Mouse (Mus musculus): ENCODE results near the gene Pfn2.

Pfn2 gene

DNA sequence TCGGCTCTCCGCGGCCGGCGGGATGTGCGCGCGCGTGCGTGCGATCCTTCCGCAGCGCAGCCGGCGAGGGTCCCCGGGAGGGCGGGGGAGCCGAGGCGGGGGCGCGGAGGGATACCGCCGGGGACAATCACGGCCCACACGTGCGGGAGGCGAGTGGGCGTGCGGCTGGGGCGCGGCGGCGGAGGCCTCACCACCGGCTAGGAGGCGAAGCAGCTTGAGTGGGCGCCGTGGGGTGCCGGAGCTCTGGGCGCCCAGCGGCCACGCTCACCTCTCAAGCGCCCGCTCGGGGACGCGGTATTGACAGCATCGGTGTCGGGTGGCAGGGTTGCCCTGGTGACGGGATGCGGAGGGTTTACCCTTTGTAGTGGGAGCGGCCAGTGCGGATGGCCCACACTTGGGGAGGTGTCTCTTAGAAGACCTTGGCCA is at the start of gene Pfn2:
Gene Pfn2 (minus strand): TSS at position 320 of the 426 bp plus-strand sequence.
- peak; percentile 95 for DNase-seq

- DNase-seq: no peak
Measured at GRCm38 (mm10) chr3:57882945-57883344, 35.1 kb upstream of the Pfn2 start.

GRCm38 (mm10) chr3:57846912-57847759 is 743 bp downstream of the Pfn2 start:
- peak; percentile 84 to 85 for DNase-seq

DNA sequence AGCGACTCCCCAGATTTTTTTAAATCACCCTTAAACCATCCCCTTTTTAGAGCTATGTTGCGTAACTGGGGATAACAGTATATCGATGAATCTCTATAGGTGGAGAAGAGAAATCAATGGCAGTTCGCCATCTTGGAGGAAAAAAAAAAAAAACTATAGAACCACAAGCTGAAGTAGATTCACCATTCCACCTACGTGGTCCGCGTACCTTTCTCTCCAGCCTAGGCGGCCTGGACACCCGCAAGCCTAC is 1.3 kb downstream of the Pfn2 start:
- DNase-seq: no peak

DNA sequence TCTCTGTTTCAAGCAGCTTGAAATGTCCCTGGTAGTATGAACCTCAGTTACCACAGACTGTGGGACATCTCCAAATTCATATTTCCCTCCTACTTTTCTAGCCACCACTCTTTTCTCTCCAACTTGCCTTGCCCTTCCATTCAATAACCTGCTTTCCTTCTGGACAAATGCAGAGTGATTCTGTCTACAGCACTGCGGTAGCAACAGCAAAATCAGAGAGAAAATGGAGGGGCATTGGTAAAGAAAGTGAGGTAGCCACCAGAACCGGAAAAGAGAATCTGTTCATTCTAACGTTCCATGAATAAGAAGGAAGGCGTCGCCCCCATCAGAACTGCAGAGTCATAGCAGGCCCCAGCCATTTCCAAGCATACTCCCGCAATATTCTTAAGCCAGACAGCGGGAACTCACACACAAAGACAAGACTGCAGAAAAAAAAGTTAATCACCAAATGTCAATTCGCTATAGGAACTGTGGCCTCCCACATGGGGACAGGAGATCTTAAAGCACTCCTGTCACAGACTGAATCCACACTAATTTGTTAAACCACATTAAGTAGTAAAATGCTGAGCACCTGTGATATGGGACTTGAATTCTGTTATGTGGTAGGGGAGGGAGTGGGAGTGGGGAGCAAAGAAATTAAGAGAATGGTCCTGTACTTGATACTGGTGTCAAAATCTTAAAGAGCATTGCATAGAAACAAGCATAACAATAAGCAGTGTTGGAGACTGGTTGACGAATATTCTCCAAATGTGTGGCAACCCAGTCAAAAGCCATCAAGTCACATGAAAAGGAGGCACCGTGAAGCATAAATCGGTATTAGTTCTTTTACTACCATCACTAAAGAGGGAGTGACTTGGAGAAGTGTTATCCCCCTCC is 1.9 kb downstream of the Pfn2 start:
- peak; percentile 57 to 59 for DNase-seq

- peak in 1 of 2 experiments; percentile 64 for DNase-seq
Measured at GRCm38 (mm10) chr3:57843775-57844174, 4.1 kb downstream of the Pfn2 start.

GRCm38 (mm10) chr3:57836911-57837310 is 11.0 kb downstream of the Pfn2 start:
- no peak for DNase-seq

DNA sequence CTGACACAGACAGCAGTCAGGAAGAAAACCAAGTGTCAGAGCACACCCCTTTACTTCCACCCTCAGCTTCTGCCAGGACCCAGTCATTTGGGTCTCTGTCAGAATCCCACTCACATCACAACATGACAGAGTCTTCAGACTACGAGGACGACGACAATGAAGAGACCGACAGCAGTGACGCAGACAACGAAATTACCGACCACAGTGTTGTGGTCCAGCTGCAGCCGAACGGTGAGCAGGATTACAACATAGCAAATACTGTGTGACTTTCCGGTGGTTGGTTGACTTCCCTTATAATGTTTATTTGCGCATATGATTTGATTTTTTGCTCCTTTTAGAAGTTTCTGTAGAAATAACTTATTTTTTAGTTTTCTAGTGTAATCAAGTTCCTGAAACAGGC is 14.3 kb downstream of the Pfn2 start:
- no peak for DNase-seq

GRCm38 (mm10) chr3:57825866-57826265 is 22.0 kb downstream of the Pfn2 start:
- DNase-seq: no peak

DNA sequence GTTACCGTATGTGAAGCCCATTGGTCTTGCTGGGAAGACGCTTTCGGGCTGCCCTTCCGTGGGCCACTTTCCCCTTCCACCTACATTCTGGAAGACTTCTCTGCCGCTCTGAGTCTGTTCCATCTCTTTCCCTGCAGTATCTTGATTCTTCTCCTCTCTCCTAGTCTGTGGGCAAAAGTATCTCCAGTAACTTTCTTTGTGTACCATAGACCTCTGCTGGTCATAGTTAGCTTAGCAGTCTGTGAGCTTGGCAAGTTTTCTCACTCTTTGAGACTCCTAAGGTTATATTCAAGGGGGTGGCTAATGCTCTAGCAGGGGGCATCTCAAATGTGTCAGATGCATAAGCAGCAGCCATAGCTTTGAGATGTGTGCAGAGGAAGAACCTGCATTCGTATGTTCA is 32.4 kb downstream of the Pfn2 start:
- peak; percentile 25 to 42 for DNase-seq

DNA sequence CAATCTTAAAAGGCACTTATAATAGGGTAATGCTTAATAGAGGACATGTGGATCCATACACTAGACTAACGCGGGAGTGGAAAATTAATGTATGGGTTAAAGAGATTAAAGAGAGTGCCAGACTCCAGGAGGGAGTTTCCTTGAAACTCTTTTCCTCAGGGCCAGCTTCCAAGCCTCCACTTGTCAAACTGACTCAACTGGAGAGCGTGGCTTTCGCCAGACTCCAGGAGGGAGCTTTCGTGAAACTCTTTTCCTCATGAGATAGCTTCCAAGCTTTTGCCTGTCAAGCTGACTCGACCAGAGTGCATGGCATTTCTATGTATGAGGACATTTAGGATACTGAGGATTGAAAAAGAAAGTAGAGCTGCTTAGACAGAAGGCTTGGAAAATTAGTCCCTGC is 52.8 kb downstream of the Pfn2 start:
- DNase-seq: peak; percentile 21 to 50
